Mouse (Mus musculus): Measurements from ENCODE around the gene Kcnq2. TPM values are rescaled to one million over a fixed set of nuclear protein-coding genes. Genes with fewer than 3 reads are reported as not detected.

Gene Kcnq2
- total and polyA plus RNA-seq, 3 experiments, result 0.04 TPM; not detected in 2

DNA sequence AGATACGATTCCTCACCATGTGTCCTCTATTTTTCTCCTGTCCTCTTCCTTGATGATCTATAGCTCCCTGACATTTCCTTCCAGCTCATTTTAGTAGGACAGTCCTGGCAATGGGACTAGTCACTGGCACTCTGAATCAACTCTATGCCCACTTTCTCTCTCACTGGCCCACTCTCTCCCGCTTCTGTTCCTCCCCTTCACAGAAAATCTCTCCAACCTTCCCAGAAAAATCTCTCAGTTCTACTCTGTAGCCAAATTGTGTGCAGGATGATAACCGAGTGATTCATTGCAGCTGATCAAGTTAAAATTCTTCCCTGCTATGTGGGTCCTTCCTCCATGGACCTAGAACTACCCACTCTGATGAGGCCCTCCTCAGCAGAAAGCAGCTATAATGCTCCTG is 39.5 kb upstream of the Kcnq2 start:
- in situ Hi-C loops (cut with MboI; ENCODE audit: low pct_ligation_motif_present, low pct_unique_long_range_greater_than_20kb, low sequenced_read_pairs), result loop anchor here (25.0 kb wide), 1 partner anchor 313 kb away; the partner anchor contains the start of genes Abhd16b and Tpd52l2
- H3K27me3 ChIP-seq (replicated peaks), result peaks cover 5% of the 10 kb centered on the region
- H3K36me3 ChIP-seq (replicated peaks in 1 of 2; ENCODE audit: control insufficient read depth in 1 of 2, insufficient read depth in 1 of 2, low read length in 1 of 2), result no peaks in the 10 kb centered on the region
- H3K9ac ChIP-seq (ENCODE audit: insufficient read depth, low read depth), result no peak overlapping the region
- dilution Hi-C loops (cut with MboI; ENCODE audit: extremely low pct_ligation_motif_present, extremely low pct_unique_long_range_greater_than_20kb, low sequenced_read_pairs), result no loop called here
- no peak overlapping the region for H3K27ac ChIP-seq (ENCODE audit: insufficient read depth, low read depth)
- no peaks in the 10 kb centered on the region for H3K4me1 ChIP-seq (ENCODE audit: control insufficient read depth in 1 of 2, insufficient read depth in 2 of 2)
- TF ChIP-seq POLR2AphosphoS2 (IDR thresholded peaks at IDR 0.05; ENCODE audit: low read depth, low read length), result no peak
- no peak for TF ChIP-seq RAD21 (IDR thresholded peaks at IDR 0.05; ENCODE audit: low read depth, low read length)
- no peak for TF ChIP-seq JUND (conservative IDR thresholded peaks at IDR 0.05; ENCODE audit: low read depth, low read length)
- no peak for TF ChIP-seq TCF12 (IDR thresholded peaks at IDR 0.05; ENCODE audit: low read depth, low read length)
- no peak for TF ChIP-seq PAX5 (IDR thresholded peaks at IDR 0.05; ENCODE audit: low read length)
- TF ChIP-seq USF2 (conservative IDR thresholded peaks at IDR 0.05; ENCODE audit: low read depth, low read length), result no peak
- no peak for TF ChIP-seq GABPA (IDR thresholded peaks at IDR 0.05; ENCODE audit: insufficient replicate concordance, low read depth, low read length)
- TF ChIP-seq NRF1 (IDR thresholded peaks at IDR 0.05; ENCODE audit: low read depth, low read length), result no peak
- no peaks in the 10 kb centered on the region for H3K79me2 ChIP-seq (replicated peaks; ENCODE audit: control insufficient read depth, extremely low read depth, insufficient read depth, poor library complexity, severe bottlenecking)
- H3K9me3 ChIP-seq (replicated peaks; ENCODE audit: low read length), result peaks cover 1% of the 10 kb centered on the region
- no peak overlapping the region for H3K4me3 ChIP-seq (replicated peaks in 1 of 3; ENCODE audit: low read depth in 2 of 3, low read length in 2 of 3, poor library complexity in 1 of 3)
- no peak overlapping the region for H3K4me2 ChIP-seq (ENCODE audit: insufficient read depth, low read depth, poor library complexity, severe bottlenecking)
- no peak for DNase-seq (ENCODE audit: extremely low read depth)

DNA sequence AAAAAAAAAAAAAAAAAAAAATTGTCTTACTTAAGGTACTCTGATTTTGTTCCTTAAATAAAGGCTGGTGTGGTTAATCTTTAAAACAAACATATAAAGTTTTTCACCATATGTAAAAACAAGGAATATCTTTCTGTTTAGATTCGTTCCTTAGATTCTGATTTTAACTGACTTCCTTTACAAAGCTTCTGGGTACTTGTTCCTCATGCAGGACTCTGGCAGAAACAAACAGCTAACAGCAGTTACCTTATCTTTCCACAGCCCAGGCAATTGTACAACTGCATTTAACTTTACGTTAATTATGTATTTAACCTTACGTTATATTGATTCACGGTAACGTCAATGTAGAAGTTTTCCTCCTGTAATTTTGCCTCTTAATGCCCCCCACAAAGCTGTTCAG is 31.4 kb upstream of the Kcnq2 start:
- TF ChIP-seq MAZ (IDR thresholded peaks at IDR 0.05; ENCODE audit: low read depth, low read length) (no peak), CHD1 (IDR thresholded peaks at IDR 0.05; ENCODE audit: low read depth, low read length) (no peak), MXI1 (IDR thresholded peaks at IDR 0.05; ENCODE audit: low read depth, low read length) (no peak), MAFK (IDR thresholded peaks at IDR 0.05; ENCODE audit: insufficient replicate concordance, low read length) (no peak), SMC3 (IDR thresholded peaks at IDR 0.05; ENCODE audit: low read depth, low read length) (no peak), KAT2A (IDR thresholded peaks at IDR 0.05; ENCODE audit: insufficient replicate concordance, low read length) (no peak), RAD21 (IDR thresholded peaks at IDR 0.05; ENCODE audit: low read depth, low read length) (no peak)
- Histone ChIP-seq H3K36me3 (replicated peaks in 1 of 2; ENCODE audit: control insufficient read depth in 1 of 2, insufficient read depth in 1 of 2, low read length in 1 of 2) (no peaks in the 10 kb centered on the region), H3K4me3 (replicated peaks in 1 of 3; ENCODE audit: low read depth in 2 of 3, low read length in 2 of 3, poor library complexity in 1 of 3) (no peak overlapping the region), H3K9ac (ENCODE audit: insufficient read depth, low read depth) (no peak overlapping the region), H3K27me3 (replicated peaks) (peaks cover 48% of the 10 kb centered on the region), H3K9me3 (replicated peaks; ENCODE audit: low read length) (peaks cover 22% of the 10 kb centered on the region), H3K4me2 (ENCODE audit: insufficient read depth, low read depth, poor library complexity, severe bottlenecking) (no peak overlapping the region), H3K4me1 (ENCODE audit: control insufficient read depth in 1 of 2, insufficient read depth in 2 of 2) (no peaks in the 10 kb centered on the region), H3K79me2 (replicated peaks; ENCODE audit: control insufficient read depth, extremely low read depth, insufficient read depth, poor library complexity, severe bottlenecking) (no peaks in the 10 kb centered on the region), H3K27ac (ENCODE audit: insufficient read depth, low read depth) (no peak overlapping the region)
- dilution Hi-C loops (cut with MboI; ENCODE audit: extremely low pct_ligation_motif_present, extremely low pct_unique_long_range_greater_than_20kb, low sequenced_read_pairs) (no loop called here), in situ Hi-C loops (cut with MboI; ENCODE audit: low pct_ligation_motif_present, low pct_unique_long_range_greater_than_20kb, low sequenced_read_pairs) (no loop called here)
- no peak for DNase-seq (ENCODE audit: extremely low read depth)

DNA sequence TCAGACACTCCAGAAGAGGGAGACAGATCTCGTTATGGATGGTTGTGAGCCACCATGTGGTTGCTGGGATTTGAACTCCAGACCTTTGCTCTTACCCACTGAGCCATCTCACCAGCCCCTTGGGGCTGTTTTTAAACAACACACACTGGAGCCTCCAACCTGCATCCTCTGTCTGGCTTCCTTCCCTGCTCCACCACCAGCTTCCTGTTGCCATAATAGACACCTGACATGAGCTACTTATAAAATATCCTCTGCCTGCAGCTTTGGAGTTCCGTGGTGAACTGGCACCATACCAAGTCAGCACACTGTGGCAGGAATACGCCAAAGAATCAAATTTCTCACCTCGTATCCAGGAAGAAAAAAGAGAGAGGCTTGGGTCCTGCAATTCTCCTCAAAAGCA is 25.7 kb upstream of the Kcnq2 start:
- H3K27ac ChIP-seq (ENCODE audit: insufficient read depth, low read depth), result no peak overlapping the region
- H3K9me3 ChIP-seq (replicated peaks; ENCODE audit: low read length), result peaks cover 16% of the 10 kb centered on the region
- no peak overlapping the region for H3K4me3 ChIP-seq (replicated peaks in 1 of 3; ENCODE audit: low read depth in 2 of 3, low read length in 2 of 3, poor library complexity in 1 of 3)
- no peaks in the 10 kb centered on the region for H3K36me3 ChIP-seq (replicated peaks in 1 of 2; ENCODE audit: control insufficient read depth in 1 of 2, insufficient read depth in 1 of 2, low read length in 1 of 2)
- H3K4me2 ChIP-seq (ENCODE audit: insufficient read depth, low read depth, poor library complexity, severe bottlenecking), result no peak overlapping the region
- no peaks in the 10 kb centered on the region for H3K79me2 ChIP-seq (replicated peaks; ENCODE audit: control insufficient read depth, extremely low read depth, insufficient read depth, poor library complexity, severe bottlenecking)
- dilution Hi-C loops (cut with MboI; ENCODE audit: extremely low pct_ligation_motif_present, extremely low pct_unique_long_range_greater_than_20kb, low sequenced_read_pairs) (no loop called here), in situ Hi-C loops (cut with MboI; ENCODE audit: low pct_ligation_motif_present, low pct_unique_long_range_greater_than_20kb, low sequenced_read_pairs) (no loop called here)
- H3K9ac ChIP-seq (ENCODE audit: insufficient read depth, low read depth), result no peak overlapping the region
- peaks cover 0 to 8% of the 10 kb centered on the region in 2 experiments; a peak in 2 of 4 replicates for H3K4me1 ChIP-seq (ENCODE audit: control insufficient read depth in 1 of 2, insufficient read depth in 2 of 2)
- peaks cover 42% of the 10 kb centered on the region for H3K27me3 ChIP-seq (replicated peaks)
- no peak for DNase-seq (ENCODE audit: extremely low read depth)
- no peak for TF ChIP-seq POLR2AphosphoS2 (IDR thresholded peaks at IDR 0.05; ENCODE audit: low read depth, low read length)
- no peak for TF ChIP-seq CTCF (conservative IDR thresholded peaks at IDR 0.05 in 1 of 2, IDR thresholded peaks at IDR 0.05 in 1 of 2; ENCODE audit: low read depth in 2 of 2, low read length in 2 of 2)
- TF ChIP-seq RAD21 (IDR thresholded peaks at IDR 0.05; ENCODE audit: low read depth, low read length), result no peak
- TF ChIP-seq EP300 (IDR thresholded peaks at IDR 0.05; ENCODE audit: low read length), result no peak
- no peak for TF ChIP-seq MXI1 (IDR thresholded peaks at IDR 0.05; ENCODE audit: low read depth, low read length)
- TF ChIP-seq NELFE (IDR thresholded peaks at IDR 0.05; ENCODE audit: low read depth, low read length), result no peak
- no peak for TF ChIP-seq MYC (IDR thresholded peaks at IDR 0.05; ENCODE audit: low read depth, low read length)
- TF ChIP-seq MAX (IDR thresholded peaks at IDR 0.05; ENCODE audit: low read length), result no peak
- TF ChIP-seq SIN3A (IDR thresholded peaks at IDR 0.05; ENCODE audit: low read length), result no peak

All from CH12.LX (cell line).